Mouse (Mus musculus): Measurements from ENCODE around the gene Foxn2.
"Not testable (repeated sequence)": the region's sequence is repeated elsewhere in the genome, so short reads cannot be mapped to it uniquely, and the experiment has no call there.

Foxn2 gene

DNA sequence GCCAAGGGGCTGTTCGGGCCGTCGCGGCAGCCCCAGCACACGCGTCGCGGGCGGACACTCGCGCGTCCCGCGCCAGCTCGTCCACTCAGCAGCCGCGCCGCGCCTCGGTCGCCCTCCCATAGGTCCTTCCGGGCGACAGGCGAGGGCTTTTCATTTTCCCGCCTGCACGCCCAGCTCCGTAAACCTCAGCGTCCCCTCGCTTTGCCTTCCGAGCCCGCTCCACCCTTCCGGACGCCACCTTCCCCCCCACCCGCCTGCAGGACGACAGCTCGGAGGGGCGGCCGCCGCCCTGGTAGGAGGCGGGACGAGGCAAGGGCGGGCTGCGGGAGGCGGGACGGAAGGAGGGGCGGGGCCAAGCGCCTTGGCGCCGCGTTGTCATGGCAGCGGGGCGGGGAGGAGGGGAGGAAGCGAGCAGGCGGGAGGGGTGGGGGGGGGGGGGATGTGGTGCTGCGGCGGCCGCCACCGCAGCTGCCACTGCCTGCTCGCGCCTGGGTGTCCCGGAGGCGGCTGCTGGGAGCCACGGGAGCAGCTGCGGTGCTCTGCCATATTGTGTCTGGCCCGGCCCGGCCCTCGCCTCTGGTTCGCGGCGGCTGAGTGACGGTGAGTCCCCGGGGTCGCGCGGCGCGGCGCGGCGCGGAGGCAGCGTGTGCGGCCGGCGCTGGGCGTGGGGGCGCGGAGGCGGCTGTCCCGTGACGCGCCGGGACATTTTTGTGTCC, at the start of gene Foxn2:
Foxn2 (plus strand) TSS at position 427 of the 716 bp plus-strand sequence.
- peak; percentile 97 for DNase-seq

DNA sequence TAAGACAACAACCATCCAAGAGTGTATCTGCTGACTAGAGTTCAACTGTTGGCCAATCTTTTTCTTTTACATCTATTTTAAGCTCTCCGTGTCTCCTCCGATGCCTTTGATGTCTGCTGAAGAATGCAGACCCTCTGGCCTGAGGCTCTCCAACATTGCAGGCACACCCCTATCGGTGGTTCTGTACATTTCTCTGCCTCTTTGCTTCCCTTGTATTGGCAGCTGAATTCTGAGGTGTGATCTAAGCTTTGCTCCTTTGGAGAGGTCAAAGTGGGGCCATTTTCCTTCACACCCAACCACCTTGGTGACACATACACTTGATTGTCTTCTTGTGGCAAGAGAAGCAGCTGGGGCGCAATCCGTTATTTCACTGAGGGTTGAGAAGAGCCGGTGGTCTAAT, 43.0 kb upstream of the Foxn2 start:
- no peak for DNase-seq

DNA sequence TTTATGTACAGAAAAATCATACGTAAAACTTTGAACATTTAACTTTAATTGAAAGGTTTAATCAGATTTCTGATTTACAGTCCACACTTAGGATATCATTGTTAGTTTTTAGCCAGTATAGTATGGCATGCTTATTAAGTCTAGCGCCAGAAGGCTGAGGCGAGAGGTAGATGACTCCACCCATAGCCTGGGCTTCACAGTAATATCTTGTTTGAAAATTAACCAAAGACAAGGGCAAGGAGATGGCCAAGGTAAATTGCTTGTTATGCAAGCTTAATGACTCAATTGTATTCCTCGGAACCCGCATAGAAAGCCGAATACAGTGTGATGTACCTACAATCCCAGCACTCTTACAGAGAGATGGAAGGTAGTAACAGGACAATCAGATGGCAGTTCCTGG, 42.4 kb upstream of the Foxn2 start:
- DNase-seq, result no peak

DNA sequence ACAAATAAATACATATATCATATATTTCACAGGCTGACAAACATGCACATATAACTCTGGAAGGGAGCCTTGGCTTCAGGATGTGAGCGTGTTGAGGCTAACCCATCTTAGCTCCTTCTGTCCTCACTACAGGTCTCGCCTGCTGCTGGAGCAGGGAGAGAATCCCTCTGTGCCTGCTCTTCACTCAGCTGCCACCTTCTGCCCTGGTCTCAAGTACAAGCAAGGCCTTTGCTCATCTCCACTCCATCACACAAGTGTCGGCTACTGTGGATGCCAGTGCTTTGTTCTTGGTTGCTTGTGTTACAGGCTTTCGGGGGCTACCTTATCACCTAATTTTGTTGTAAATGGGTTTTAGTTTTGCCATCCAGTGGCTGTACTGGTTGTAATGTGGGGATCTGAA, 41.7 kb upstream of the Foxn2 start:
- no peak for DNase-seq

DNA sequence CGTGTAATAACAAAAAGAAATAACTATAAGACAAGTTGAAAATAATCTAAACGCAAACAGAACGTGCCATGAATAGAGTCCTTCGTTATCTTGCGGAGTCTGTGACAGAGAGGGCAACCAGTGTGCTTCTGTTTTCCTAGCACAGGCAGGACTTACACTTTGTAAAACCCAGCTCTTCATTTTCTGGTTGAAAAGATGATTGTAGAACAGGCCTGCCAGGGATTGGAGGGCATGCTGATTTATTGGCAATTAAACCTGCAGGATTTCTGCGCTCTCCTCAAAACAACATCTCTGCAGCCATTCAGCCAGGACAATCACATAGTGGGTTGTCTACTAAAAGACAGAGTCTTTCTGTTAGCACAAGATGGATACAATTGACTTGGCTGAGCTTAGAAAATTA, 40.4 kb upstream of the Foxn2 start:
- no peak for DNase-seq

DNA sequence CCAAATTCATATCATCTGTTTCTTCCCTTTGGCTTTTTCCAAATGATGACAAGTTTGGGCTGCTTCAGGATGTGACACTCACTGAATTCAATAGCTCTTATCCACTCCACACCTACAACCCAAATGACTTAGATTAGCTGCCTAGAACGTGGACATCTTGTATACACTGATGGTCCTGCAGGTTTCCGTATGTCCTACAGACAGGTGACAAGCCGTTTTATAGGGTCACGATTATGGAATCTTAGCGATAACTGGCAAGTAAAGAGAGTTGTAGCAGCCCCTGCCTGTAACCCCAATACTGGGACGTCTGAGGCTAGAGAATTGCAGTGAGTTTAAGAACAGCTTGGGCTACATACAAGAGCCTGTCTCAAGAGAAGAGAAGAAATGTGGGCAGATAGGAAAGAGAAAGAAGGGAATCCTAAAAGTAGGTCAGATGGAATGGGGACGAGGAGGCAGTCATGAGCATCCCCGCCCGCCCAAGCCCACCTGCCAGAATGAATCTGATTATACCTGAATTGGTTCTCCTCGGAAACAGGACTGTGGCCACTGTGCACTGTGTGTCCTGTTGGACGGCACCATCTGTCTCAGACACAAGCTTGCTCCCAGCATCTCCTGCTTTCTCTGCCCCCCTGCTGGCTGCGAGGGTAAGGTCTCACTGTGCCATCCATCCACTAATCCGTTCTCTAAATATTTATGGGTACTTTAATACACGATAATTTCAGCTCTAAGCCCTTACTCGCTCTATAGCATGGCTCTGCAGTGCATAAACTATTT, 39.6 kb upstream of the Foxn2 start:
- no peak for DNase-seq

DNA sequence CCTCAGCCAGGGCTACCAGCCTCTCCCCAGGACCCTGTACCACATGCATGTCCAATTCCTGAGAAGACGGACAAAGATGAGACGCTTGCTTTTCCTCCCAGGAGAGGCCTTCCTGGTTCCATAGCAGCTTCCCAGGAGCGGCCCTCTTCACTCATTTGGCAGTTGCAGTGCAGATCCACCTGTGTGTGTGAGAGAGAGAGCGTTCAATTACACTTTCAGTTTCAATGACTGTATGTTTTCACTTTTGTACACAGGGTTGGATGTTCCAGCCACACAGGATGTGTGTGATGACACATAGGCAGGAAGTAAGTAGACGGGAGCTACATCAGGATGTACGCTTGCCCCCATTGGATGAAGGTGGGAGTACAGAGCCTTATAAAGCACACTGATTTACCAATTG, 37.2 kb upstream of the Foxn2 start:
- DNase-seq, result peak; percentile 44

DNA sequence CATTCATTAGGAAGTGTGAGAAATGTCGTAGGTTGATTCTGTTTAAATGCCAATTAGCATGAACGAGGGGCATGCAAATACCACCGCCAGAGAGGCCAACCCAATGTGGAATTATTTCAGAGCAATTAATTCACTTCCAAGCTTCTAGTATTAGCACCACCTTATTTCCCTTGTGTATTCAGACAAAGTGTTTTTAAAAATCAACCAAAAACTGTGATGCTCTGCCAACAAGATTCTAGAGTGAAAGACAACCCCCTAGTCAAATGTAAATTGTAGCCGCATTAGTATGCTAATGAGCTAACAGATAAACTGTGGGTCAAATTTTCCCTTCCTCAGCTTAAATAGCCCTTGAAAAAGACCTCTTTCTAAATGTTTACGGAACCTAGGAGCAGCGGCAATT, 36.0 kb upstream of the Foxn2 start:
- DNase-seq, result no peak

DNA sequence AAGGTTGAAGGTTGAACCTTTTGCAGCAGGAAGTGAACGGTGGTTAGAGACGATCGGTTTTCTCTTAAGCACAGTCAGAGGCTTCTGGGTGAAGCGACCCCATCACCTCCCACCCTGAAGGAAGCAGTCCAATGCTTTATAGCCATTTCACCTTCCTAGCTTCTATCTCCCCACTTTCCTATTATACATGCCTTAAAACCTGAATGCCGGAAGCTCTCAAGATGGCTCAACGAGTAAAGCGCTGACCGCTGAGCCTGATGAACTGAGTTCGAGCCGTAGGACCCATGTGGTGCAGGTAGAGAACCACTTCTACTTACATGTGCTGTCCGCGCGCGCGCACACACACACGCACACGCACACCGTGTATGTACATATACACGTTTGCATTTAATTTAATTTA, 35.4 kb upstream of the Foxn2 start:
- peak; percentile 15 for DNase-seq

DNA sequence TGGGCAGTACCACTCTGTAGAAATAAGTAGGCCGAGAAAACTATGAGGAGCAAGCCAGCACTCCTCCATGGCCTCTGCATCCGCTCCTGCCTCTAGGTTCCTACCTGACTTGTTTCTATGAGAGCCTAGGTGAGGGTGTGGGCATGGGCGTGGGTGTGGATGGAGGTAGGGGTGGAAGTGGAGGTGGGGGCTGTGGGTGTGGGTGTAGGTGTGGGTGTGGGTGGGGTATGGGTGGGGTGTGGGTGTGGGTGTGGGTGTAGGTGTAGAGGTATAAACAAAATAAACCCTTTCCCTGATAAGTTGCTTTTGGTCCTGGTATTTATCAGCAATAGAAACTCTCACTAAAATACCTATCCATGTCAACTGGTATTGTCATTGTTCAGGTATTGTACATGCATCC, 30.8 kb upstream of the Foxn2 start:
- DNase-seq, result no peak

DNA sequence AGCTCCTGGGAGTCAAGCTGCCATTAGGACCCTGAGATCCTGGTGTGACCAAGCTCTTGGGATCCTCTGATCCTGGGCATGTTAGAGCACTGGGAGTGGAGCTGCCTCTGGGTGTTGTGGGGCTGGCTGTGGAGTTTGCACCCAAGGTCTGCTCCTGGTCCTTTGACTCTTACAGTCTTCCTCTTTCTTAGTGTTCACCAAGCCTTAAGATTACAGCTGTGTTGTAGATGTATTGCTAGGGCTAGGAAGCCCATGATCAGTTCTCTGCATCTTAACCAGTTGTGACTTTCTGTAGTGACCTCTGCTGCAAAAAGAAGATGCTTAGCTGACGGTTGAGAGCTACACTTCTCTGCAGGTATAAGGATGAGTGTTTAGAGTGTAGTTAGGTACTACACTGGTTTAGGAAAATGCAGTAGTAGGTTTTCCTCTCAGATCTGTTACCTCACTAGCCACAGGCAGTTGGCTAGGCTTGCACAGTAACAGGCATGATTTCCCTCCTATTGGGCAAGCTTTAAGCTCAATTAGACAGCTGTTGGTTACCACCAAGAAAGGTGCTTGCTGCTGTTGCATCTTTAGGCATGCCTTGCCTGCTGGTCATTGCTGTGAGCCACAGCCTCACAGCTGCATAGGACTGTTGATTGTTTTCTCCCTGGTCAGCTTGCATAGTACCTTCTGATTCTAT, 27.2 kb upstream of the Foxn2 start:
- DNase-seq, result no peak

DNA sequence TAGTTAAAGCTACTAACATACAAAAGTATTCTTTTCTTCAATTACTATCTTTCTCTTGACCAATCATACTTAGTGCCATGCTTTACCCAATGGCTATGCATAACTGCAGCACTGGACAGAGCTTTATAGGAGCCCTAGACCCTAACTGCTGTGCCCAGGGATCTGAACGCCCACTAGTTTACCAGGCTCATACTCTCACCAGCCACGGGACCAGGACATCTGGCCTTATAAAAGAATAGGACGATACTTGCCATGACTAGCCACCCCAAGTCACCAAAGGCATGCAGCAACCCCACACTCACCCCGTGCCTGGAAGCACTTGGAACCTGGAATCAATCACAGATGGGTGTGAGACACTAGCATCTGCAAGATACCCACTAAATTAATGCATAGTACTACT, 20.1 kb upstream of the Foxn2 start:
- no peak for DNase-seq

DNA sequence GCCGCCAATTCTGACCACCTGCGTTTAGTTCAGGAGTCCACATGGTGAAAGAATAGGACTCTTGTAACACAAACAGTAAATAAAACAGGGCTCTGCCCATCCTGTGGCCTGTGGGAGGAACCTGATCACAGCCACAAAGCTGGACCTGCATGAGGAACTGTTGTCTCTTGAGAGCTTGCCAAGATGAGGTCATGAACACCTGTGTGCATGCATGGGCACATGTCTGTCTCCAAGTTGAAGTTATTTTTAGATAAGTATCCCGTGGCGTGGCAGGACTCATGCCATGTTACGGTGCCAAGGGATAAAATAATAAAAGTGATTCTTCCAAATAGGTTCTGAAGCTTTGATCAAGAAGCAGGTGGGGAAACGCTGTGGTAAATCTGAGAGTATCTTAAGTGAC, 19.3 kb upstream of the Foxn2 start:
- DNase-seq, result no peak

DNA sequence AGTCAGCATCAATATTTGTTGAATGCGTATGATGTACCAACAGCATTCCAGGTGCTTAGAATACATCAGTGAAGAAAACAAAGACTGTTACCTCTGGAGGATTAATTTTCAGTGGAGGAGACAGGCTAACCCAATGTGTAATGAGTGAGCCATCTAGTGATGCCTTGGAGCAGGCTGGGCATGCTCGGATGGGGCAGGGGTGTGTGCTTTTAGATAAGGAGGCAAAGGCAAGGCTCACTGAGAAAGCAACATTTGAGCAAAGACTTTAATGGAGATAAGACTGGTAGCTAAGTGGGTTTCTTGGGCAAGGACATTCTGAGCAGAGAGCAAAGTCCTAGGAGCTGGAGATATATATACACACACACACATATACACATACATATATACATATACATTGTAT, 9.8 kb upstream of the Foxn2 start:
- DNase-seq, result no peak

DNA sequence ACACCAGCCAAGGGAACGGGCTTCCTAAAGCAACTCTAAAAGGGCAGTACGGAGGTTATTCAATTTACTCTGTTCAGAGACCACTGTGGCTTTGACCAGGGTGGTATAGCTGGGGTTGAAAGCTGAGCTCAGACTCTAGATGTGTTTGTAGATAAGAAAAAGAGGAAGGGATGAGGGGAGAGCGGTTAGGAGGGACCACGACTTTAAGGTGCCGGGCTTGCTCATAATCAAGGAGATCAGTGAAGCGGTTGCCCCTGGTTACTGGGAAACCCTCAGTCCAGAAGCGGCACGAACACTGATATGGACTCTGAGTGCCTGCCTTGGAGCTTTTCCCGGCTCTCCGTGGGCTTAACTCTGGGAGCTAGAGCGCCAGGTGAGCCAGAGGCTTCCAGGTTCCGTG, 9.0 kb upstream of the Foxn2 start:
- DNase-seq, result no peak

DNA sequence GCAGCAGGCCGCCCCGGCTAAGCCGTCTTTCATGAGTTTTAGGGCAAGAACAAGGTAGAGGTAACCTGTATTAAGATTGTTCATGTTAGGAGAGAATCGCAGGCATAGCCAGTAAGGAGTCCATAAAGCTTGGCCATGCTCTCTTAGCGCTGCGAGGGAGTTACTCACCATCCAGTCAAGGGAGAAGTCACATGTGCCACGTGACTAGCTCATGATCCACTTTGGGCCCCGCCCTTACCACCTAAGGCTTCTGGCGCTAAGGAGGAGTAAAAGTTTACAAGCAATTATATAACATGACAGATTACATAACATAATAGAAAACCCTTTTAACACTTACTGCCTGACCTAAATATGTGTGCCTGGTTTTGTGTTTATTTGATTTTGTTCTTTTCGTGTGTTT, 8.5 kb upstream of the Foxn2 start:
- no peak for DNase-seq

DNA sequence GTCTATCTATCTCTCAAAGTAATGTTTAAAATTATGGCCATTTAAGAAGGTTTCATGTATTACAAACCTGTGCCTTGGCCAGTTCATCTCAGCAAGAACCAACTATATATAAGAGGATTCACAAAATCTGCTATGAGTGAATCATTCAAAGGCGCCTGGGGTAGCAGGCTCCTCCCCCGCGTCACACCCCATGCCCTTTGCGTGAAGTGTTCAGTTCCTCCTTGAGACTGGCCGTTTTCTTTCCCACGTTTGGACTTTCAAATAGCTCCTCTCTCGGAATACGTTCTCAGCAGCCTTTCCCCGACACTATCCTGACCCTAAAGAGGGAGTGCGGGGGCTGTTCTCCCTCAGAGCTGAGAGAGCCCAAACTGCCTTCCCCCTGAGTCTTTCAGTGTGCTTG, 5.2 kb upstream of the Foxn2 start:
- no peak for DNase-seq

DNA sequence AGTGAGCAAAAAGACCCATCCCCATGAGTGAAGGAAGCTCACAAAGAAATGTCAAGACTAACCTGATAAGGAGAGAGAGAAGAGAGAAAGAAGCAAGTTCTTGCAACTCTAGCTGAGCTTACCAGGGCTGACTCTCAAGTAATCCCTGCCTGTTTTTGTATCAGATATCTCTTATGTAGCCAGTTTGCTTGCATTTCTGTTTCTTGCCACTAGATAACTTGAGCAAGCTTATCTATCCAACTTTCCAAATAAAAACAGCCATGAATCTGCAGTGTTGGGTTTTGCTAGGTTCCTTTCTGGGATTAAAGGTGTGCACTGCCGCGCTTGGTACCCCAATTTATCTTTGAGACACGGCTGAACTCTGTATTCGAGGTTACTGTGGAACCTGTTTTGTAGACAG, 4.2 kb upstream of the Foxn2 start:
- DNase-seq, result no peak

DNA sequence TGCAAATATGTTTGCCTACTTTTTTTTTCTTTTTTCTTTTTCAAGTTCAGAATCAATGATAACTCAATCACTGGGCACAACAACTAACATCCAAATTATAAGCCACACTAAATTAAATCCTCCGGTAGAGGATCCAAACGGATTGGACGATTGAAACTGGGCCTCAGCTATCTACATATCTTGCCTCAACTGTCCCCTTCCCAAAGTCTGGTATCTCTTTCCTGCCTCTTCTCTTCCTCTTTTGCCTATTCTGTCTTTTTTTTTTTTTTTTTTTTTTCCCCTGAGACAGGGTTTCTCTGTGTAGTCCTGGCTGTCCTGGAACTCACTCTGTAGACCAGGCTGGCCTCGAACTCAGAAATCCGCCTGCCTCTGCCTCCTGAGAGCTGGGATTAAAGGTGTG, 3.8 kb upstream of the Foxn2 start:
- not testable (repeated sequence) for DNase-seq

DNA sequence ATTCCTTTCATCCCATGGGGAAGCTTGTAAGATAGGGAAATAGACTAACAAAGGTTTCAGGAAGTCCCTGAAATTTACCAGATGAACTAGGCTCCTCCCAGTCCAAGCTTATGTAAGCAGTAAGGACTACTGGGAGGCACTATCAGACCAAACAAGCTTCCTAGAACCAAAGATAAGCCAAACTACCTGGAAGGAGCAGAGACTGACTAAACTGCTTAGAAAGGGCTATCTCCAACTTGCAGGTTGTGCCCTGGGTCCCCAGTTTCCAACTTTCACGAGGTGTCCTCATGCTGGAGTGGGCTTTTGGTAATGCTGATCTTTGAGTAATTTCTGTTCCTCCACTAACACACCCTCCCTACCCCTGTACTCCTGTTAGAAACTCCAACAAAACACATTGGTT, 3.1 kb upstream of the Foxn2 start:
- no peak for DNase-seq

DNA sequence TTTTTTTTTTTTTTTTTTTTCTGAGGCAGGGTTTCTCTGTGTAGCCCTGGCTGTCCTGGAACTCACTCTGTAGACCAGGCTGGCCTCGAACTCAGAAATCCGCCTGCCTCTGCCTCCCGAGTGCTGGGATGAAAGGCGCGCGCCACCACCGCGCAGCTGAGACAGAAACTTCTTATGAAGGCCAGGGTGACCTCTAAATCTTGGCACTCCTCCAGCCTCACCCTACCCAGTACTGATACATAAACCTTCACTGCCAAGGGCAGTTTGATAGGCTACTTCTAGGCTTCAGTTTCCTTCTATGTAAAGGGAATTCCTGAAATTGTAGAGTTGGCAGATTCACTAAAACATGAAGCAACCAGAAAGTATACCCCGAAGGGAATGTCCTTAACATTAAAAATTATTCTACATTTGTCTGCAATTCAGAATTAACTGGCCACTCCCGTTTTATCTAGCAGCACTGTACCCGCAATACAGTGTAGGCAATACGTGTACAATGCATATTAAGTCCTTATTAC, 918 bp upstream of the Foxn2 start:
- DNase-seq, result no peak

DNA sequence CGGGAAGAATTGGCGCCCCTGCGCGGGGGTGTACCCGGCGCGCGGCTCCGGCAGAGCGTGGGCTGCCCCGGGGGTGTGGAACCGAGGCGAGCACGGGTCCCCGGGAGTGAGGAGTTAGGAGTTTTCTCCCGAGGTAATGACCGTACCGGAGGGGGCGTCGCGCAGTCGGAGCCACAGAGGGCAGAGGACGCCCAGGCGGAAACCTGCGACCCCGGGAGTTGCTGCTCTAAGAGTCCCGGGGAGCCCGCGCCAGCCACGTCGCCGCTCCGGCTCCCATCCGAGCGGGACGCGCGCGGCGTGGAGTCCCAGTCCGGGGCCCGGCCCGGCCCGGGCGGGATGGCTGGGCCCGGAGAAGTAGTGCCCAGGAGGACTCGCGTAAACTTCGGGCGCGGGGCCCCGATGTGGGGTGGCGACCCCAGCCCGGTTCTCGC, 505 bp downstream of the Foxn2 start:
- no peak for DNase-seq

DNA sequence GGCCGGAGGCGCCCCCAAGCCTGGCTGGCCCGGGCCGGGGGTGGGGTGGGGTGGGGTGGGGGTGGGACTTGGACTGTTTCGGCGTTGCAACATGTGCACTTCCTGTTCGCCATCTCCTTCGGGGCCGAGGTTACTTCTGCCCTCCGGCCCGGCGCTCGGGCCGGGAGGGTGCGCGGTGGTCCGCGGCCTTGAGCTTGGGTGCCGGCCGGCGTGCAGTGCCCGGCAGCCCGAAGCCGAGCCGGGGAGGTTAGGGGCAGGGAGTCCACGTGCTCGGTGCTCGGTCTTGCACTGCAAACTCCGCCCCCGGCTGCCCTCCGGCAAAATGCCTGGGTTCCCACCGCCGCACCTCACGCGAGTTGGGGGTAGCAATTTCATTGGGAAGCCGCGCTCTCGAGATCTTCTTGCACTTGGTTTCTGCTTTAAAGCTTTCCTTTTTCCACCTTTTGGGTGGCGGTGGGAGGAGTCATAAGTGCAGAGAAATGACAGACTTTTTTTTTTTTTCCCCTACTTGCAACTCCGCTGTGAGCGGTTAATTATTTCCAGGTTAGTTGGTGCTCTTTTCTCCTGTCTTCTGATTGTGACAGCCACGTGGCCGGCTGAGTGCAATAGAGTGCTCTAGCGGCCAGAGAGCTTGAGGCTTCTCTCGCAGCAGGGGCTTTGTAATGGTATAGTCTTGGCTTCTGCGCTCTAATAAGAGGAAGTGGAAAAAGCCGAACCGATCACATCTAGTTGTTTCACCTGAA, 1.1 kb downstream of the Foxn2 start:
- DNase-seq, result peak; percentile 72

Data from thymus, postnatal 25 days (tissue).